Mouse (Mus musculus) midbrain, postnatal 0 days (tissue): ENCODE results near the gene Grpel1. TPM values are rescaled to one million over a fixed set of nuclear protein-coding genes. Genes with fewer than 3 reads are reported as not detected.

ENCODE experiments used
- ATAC-seq: fragments of 200-750 bp; cut with Nextera tagmentation; 2 replicates; pipeline ENCODE4 v1.8.0; 2017; ENCODE audit warnings: moderate number of reproducible peaks, mild to moderate bottlenecking, moderate TSS enrichment, moderate library complexity; ENCODE audit not compliant: low FRiP score
- DNase-seq: peaks from one replicate; pipeline ENCODE4 v3.0.0-alpha.2; 2015; ENCODE audit warnings: low spot score
- H3K27ac ChIP-seq: fragments of 300-500 bp; sonication (generic); 2 replicates; pipeline ENCODE4 v1.5.1; 2014; ENCODE audit warnings: low read depth, mild to moderate bottlenecking, low read length, mixed read lengths
- H3K27me3 ChIP-seq: fragments of 300-500 bp; sonication (generic); 2 replicates; pipeline ENCODE4 v1.6.1; 2014; ENCODE audit warnings: low read length, control low read depth, mixed read lengths; ENCODE audit not compliant: insufficient read depth
- H3K36me3 ChIP-seq: fragments of 300-500 bp; sonication (generic); 2 replicates; pipeline ENCODE4 v1.6.1; 2014; ENCODE audit warnings: low read length, control low read depth, mixed read lengths; ENCODE audit not compliant: insufficient read depth
- H3K4me1 ChIP-seq: fragments of 300-500 bp; sonication (generic); 2 replicates; pipeline ENCODE4 v1.6.1; 2014; ENCODE audit warnings: mild to moderate bottlenecking, control low read depth, antibody characterized with exemption, low read length, mixed read lengths; ENCODE audit not compliant: insufficient read depth
- H3K4me2 ChIP-seq: fragments of 300-500 bp; sonication (generic); 2 replicates; pipeline ENCODE4 v1.6.1; 2014; ENCODE audit warnings: low read depth, mild to moderate bottlenecking, low read length, mixed read lengths; ENCODE audit not compliant: poor library complexity, severe bottlenecking
- H3K4me3 ChIP-seq: fragments of 300-500 bp; sonication (generic); 2 replicates; pipeline ENCODE4 v1.5.1; 2014; ENCODE audit warnings: low read depth, mild to moderate bottlenecking, low read length, moderate library complexity
- H3K9ac ChIP-seq: fragments of 300-500 bp; sonication (generic); replicated peaks from 2 replicates; pipeline ENCODE4 v1.6.1; 2014; ENCODE audit warnings: mild to moderate bottlenecking, low read length, moderate library complexity, mixed read lengths; ENCODE audit not compliant: poor library complexity, severe bottlenecking
- H3K9me3 ChIP-seq: fragments of 300-500 bp; sonication (generic); 2 replicates; pipeline ENCODE4 v1.6.1; 2016; ENCODE audit warnings: low read length, control low read depth
- CTCF ChIP-seq: IDR thresholded peaks from 2 replicates; pipeline ENCODE4 v1.5.1; 2016; ENCODE audit warnings: antibody characterized with exemption, mild to moderate bottlenecking
- WGBS: fragments of 180-500 bp; shearing (Covaris S2); extraction: QIAGEN DNeasy Blood & Tissue Kit; methylation state at CpG from one replicate; pipeline ENCODE4 v1.1.7; 2014; 5-methylcytosine and 5-hydroxymethylcytosine counted together
- polyA plus RNA-seq: library from polyadenylated mRNA; unstranded; fragments of >200 nt; fragmentation: Nextera tagmentation; extraction: Ambion mirVana; gene quantifications from 2 replicates; pipeline ENCODE4 v1.2.1, GENCODE M21; 2015
- total RNA-seq: library from RNA; depleted of rRNA; stranded (reverse); fragments of >200 nt; gene quantifications from 2 replicates; pipeline ENCODE4 v1.2.3, GENCODE M21; 2014

Gene Grpel1
- total and polyA plus RNA-seq, 2 experiments from 2014 or later: 16.3 to 38.4 TPM

GRCm38 (mm10) chr5:36452821-36453220, 12.0 kb upstream of the Grpel1 start:
- Histone ChIP-seq H3K4me2 (no peak overlapping the region), H3K4me1 (no peaks in the 10 kb centered on the region), H3K36me3 (no peaks in the 10 kb centered on the region), H3K27me3 (no peaks in the 10 kb centered on the region), H3K4me3 (no peak overlapping the region), H3K9me3 (no peaks in the 10 kb centered on the region), H3K27ac (no peak overlapping the region), H3K9ac (no peak overlapping the region)
- TF ChIP-seq CTCF: no peak
- no peak for DNase-seq
- 84% methylated on average over 6 of the region's 6 CpGs for WGBS
- no peak for ATAC-seq

- ATAC-seq (no peak), DNase-seq (no peak)
- Histone ChIP-seq H3K4me3 (no peak overlapping the region), H3K9ac (no peak overlapping the region), H3K4me1 (no peaks in the 10 kb centered on the region), H3K9me3 (no peaks in the 10 kb centered on the region), H3K4me2 (no peak overlapping the region), H3K36me3 (no peaks in the 10 kb centered on the region), H3K27me3 (no peaks in the 10 kb centered on the region), H3K27ac (no peak overlapping the region)
- TF ChIP-seq CTCF: no peak
- 80% methylated on average over 4 of the region's 4 CpGs for WGBS
Observed at GRCm38 (mm10) chr5:36457706-36458105, 7.1 kb upstream of the Grpel1 start.

- H3K36me3 ChIP-seq: no peaks in the 10 kb centered on the region
- H3K4me2 ChIP-seq: no peak overlapping the region
- DNase-seq: no peak
- no peaks in the 10 kb centered on the region for H3K27me3 ChIP-seq
- H3K9ac ChIP-seq: no peak overlapping the region
- H3K4me3 ChIP-seq: no peak overlapping the region
- no peaks in the 10 kb centered on the region for H3K4me1 ChIP-seq
- 18% methylated on average over 4 of the region's 4 CpGs for WGBS
- H3K27ac ChIP-seq: no peak overlapping the region
- TF ChIP-seq CTCF: peak; percentile 73
- ATAC-seq: no peak
- H3K9me3 ChIP-seq: no peaks in the 10 kb centered on the region
Observed at GRCm38 (mm10) chr5:36458926-36459325, 5.9 kb upstream of the Grpel1 start.

- no peak overlapping the region for H3K27ac ChIP-seq
- TF ChIP-seq CTCF: no peak
- no peaks in the 10 kb centered on the region for H3K27me3 ChIP-seq
- no peak for ATAC-seq
- H3K4me3 ChIP-seq: no peak overlapping the region
- no peak overlapping the region for H3K9ac ChIP-seq
- no peak overlapping the region for H3K4me2 ChIP-seq
- no peaks in the 10 kb centered on the region for H3K9me3 ChIP-seq
- WGBS: 85% methylated on average over 2 of the region's 2 CpGs
- H3K4me1 ChIP-seq: peaks cover under 1% of the 10 kb centered on the region; the same call in 1 of the 2 replicates
- no peaks in the 10 kb centered on the region for H3K36me3 ChIP-seq
- no peak for DNase-seq
Observed at GRCm38 (mm10) chr5:36460712-36461111, 4.1 kb upstream of the Grpel1 start.

GRCm38 (mm10) chr5:36461231-36461630, 3.6 kb upstream of the Grpel1 start:
- DNase-seq: no peak
- no peak overlapping the region for H3K4me2 ChIP-seq
- no peak overlapping the region for H3K4me3 ChIP-seq
- no peaks in the 10 kb centered on the region for H3K9me3 ChIP-seq
- H3K36me3 ChIP-seq: no peaks in the 10 kb centered on the region
- no peak for ATAC-seq
- no peaks in the 10 kb centered on the region for H3K27me3 ChIP-seq
- no peak overlapping the region for H3K9ac ChIP-seq
- H3K4me1 ChIP-seq: peaks cover 6% of the 10 kb centered on the region; the same call in 1 of the 2 replicates
- no peak overlapping the region for H3K27ac ChIP-seq
- TF ChIP-seq CTCF: no peak
- WGBS: 61% methylated on average over 2 of the region's 2 CpGs

GRCm38 (mm10) chr5:36462810-36463209, 2.0 kb upstream of the Grpel1 start:
- Histone ChIP-seq H3K9ac (no peak overlapping the region), H3K4me1 (peaks cover 6% of the 10 kb centered on the region; the same call in 1 of the 2 replicates), H3K9me3 (no peaks in the 10 kb centered on the region), H3K4me2 (no peak overlapping the region), H3K36me3 (no peaks in the 10 kb centered on the region), H3K27me3 (no peaks in the 10 kb centered on the region), H3K4me3 (no peak overlapping the region), H3K27ac (no peak overlapping the region)
- TF ChIP-seq CTCF: peak; percentile 78
- WGBS: 23% methylated on average over 7 of the region's 7 CpGs
- ATAC-seq (no peak), DNase-seq (peak; percentile 36)
